Mouse (Mus musculus) cerebellum, adult 2 months (tissue): ENCODE measurements around the gene Hist1h1d.

Source experiments
- CTCF ChIP-seq: fragments of 200-500 bp; IDR thresholded peaks from 2 replicates; pipeline ENCODE4 v1.5.1; 2011; ENCODE audit warnings: low read depth, mild to moderate bottlenecking, control low read depth, low read length, moderate library complexity, borderline replicate concordance; ENCODE audit not compliant: insufficient read depth
- POLR2A ChIP-seq: fragments of 200-500 bp; IDR thresholded peaks from 2 replicates; pipeline ENCODE4 v1.6.1; 2011; ENCODE audit warnings: low read length, control low read depth, borderline replicate concordance; ENCODE audit not compliant: insufficient read depth

DNA sequence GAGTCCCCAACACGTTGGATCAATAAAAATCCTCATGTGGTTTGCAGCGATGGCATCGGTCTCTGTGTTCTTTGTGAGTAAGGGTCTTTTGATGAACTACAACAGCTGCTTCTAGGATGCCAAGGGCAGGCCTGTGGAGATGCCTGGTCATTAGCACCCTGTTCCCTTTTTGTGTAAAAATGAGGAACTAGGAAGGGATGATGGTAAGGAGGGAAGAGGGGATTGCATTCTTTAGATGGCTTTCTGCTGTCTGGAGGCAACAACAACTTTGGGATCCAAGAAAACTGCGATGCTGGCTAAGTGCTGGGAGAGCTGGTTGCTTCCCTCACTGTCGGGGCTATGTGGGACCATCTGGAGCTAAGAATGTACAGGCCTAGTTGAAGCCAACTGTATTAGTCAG lies 14.8 kb upstream of the Hist1h1d start:
- TF ChIP-seq CTCF (no peak), POLR2A (no peak)
